Mouse (Mus musculus) heart, postnatal 0 days (tissue): Measurements from ENCODE around the gene Dis3. TPM values are rescaled to one million over a fixed set of nuclear protein-coding genes. Genes with fewer than 3 reads are reported as not detected.

Experiments used
- ATAC-seq: fragments of 200-750 bp; cut with Nextera tagmentation; 2 replicates; pipeline ENCODE4 v1.8.0; 2017; ENCODE audit warnings: low read depth, moderate number of reproducible peaks, moderate library complexity; ENCODE audit not compliant: insufficient read depth
- DNase-seq: peaks from one replicate; pipeline ENCODE4 v3.0.0-alpha.2; 2016; ENCODE audit warnings: low spot score
- H3K27ac ChIP-seq: fragments of 300-500 bp; sonication (generic); 2 replicates; pipeline ENCODE4 v1.5.1; 2014; ENCODE audit warnings: low read depth, mild to moderate bottlenecking
- H3K27me3 ChIP-seq: fragments of 300-500 bp; sonication (generic); 2 replicates; pipeline ENCODE4 v1.6.1; 2014; ENCODE audit warnings: low read length, mixed read lengths; ENCODE audit not compliant: control insufficient read depth, insufficient read depth
- H3K36me3 ChIP-seq: fragments of 300-500 bp; sonication (generic); replicated peaks from 2 replicates; pipeline ENCODE4 v1.6.1; 2014; ENCODE audit warnings: low read length, mixed read lengths; ENCODE audit not compliant: control insufficient read depth, insufficient read depth
- H3K4me1 ChIP-seq: fragments of 300-500 bp; sonication (generic); 2 replicates; pipeline ENCODE4 v1.6.1; 2014; ENCODE audit warnings: antibody characterized with exemption; ENCODE audit not compliant: control insufficient read depth, insufficient read depth
- H3K4me2 ChIP-seq: fragments of 300-500 bp; sonication (generic); 2 replicates; pipeline ENCODE4 v1.6.1; 2014; ENCODE audit warnings: low read depth, mild to moderate bottlenecking, low read length, moderate library complexity
- H3K4me3 ChIP-seq: fragments of 300-500 bp; sonication (generic); 2 replicates; pipeline ENCODE4 v1.5.1; 2014; ENCODE audit warnings: low read depth, low read length
- H3K9ac ChIP-seq: fragments of 300-500 bp; sonication (generic); replicated peaks from 2 replicates; pipeline ENCODE4 v1.6.1; 2014; ENCODE audit warnings: low read depth, low read length, mixed read lengths
- H3K9me3 ChIP-seq: fragments of 300-500 bp; sonication (generic); replicated peaks from 2 replicates; pipeline ENCODE4 v1.6.1; 2016; ENCODE audit warnings: low read length; ENCODE audit not compliant: control insufficient read depth
- CTCF ChIP-seq: IDR thresholded peaks from 2 replicates; pipeline ENCODE4 v1.5.1; 2016; ENCODE audit warnings: antibody characterized with exemption, control low read depth, low read depth
- EP300 ChIP-seq: IDR thresholded peaks from 2 replicates; pipeline ENCODE4 v1.6.1; 2016; ENCODE audit warnings: antibody characterized with exemption, low read depth
- WGBS: fragments of 180-500 bp; shearing (Covaris S2); extraction: QIAGEN DNeasy Blood & Tissue Kit; methylation state at CpG from one replicate; pipeline ENCODE4 v1.1.7; 2014; 5-methylcytosine and 5-hydroxymethylcytosine counted together
- polyA plus RNA-seq: library from polyadenylated mRNA; unstranded; fragments of >200 nt; fragmentation: Nextera tagmentation; extraction: Ambion mirVana; gene quantifications from 2 replicates; pipeline ENCODE4 v1.2.1, GENCODE M21; 2015
- total RNA-seq: library from RNA; depleted of rRNA; stranded (reverse); fragments of >200 nt; gene quantifications from 2 replicates; pipeline ENCODE4 v1.2.3, GENCODE M21; 2014; ENCODE audit warnings: low replicate concordance

The Dis3 gene
- total and polyA plus RNA-seq, 2 experiments from 2014 or later, result 8.2 to 10.5 TPM

DNA sequence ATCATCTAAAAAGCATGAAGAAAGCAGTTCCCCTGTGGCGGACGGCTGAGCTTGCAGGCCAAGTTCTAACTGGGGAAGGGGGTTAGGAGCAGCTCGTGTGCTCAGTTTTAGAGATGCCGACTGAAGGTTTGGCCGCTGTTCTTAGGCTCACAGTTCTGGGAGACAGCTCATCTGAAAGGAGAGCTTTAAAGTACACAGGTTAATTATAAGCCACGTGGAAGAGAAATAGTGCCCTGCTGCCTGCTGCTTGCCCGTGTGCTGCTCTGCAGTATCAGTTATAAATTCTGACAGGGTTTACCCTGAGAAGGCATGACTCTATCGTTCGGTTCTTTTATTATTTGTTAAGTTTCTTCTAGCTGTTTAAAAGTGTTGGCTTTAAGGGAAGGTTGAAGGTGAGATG is 36.2 kb upstream of the Dis3 start:
- H3K4me2 ChIP-seq, result no peak overlapping the region
- 92% methylated on average over 9 of the region's 9 CpGs for WGBS
- no peak overlapping the region for H3K9ac ChIP-seq
- no peaks in the 10 kb centered on the region for H3K4me1 ChIP-seq
- ATAC-seq (no peak), DNase-seq (no peak)
- TF ChIP-seq CTCF (no peak), EP300 (no peak)
- H3K27ac ChIP-seq, result no peak overlapping the region
- H3K9me3 ChIP-seq, result no peaks in the 10 kb centered on the region
- H3K27me3 ChIP-seq, result no peaks in the 10 kb centered on the region
- H3K36me3 ChIP-seq, result peaks cover 44% of the 10 kb centered on the region
- H3K4me3 ChIP-seq, result no peak overlapping the region

GRCm38 (mm10) chr14:99134048-99134447 is 34.5 kb upstream of the Dis3 start:
- no peaks in the 10 kb centered on the region for H3K27me3 ChIP-seq
- ATAC-seq (no peak), DNase-seq (no peak)
- WGBS, result 91% methylated on average over 2 of the region's 2 CpGs
- H3K27ac ChIP-seq, result no peak overlapping the region
- TF ChIP-seq EP300 (no peak), CTCF (no peak)
- H3K9ac ChIP-seq, result no peak overlapping the region
- peaks cover 33% of the 10 kb centered on the region for H3K36me3 ChIP-seq
- H3K4me1 ChIP-seq, result no peaks in the 10 kb centered on the region
- H3K4me3 ChIP-seq, result no peak overlapping the region
- no peaks in the 10 kb centered on the region for H3K9me3 ChIP-seq
- H3K4me2 ChIP-seq, result no peak overlapping the region

- no peaks in the 10 kb centered on the region for H3K9me3 ChIP-seq
- H3K27ac ChIP-seq, result no peak overlapping the region
- H3K4me3 ChIP-seq, result no peak overlapping the region
- DNase-seq (no peak), ATAC-seq (no peak)
- no peak overlapping the region for H3K4me2 ChIP-seq
- TF ChIP-seq EP300 (no peak), CTCF (no peak)
- H3K9ac ChIP-seq, result no peak overlapping the region
- WGBS, result 87% methylated on average over 2 of the region's 2 CpGs
- H3K4me1 ChIP-seq, result no peaks in the 10 kb centered on the region
- H3K27me3 ChIP-seq, result no peaks in the 10 kb centered on the region
- peaks cover 5% of the 10 kb centered on the region; the same call in 1 of the 2 replicates for H3K36me3 ChIP-seq
Measured at GRCm38 (mm10) chr14:99129050-99129449, 29.5 kb upstream of the Dis3 start.

DNA sequence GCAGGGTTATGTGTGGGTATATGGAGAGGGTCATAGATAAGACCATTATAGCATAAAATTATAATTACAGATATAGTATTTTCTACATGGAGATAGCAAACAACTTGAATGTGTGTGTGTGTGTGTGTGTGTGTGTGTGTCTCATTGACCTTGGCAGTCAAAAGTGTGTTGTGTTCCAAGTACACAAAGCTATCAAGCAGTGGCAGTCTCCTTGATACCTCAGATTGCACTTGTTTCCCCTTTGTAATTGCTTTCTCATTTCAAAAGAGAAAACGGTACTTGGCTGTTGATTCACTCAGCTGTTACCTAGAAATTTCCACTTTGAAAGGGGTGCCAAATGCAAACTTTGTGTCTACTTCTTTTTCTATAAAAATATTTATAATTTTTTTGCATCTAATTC is 27.9 kb upstream of the Dis3 start:
- ATAC-seq (no peak), DNase-seq (no peak)
- Histone ChIP-seq H3K9ac (no peak overlapping the region), H3K27ac (no peak overlapping the region), H3K27me3 (no peaks in the 10 kb centered on the region), H3K4me2 (no peak overlapping the region), H3K9me3 (no peaks in the 10 kb centered on the region), H3K36me3 (peaks cover 9% of the 10 kb centered on the region; the same call in 1 of the 2 replicates), H3K4me3 (no peak overlapping the region), H3K4me1 (no peaks in the 10 kb centered on the region)
- no peak for TF ChIP-seq CTCF
- TF ChIP-seq EP300, result no peak
- WGBS, result 48% methylated on average over 1 of the region's 1 CpGs

DNA sequence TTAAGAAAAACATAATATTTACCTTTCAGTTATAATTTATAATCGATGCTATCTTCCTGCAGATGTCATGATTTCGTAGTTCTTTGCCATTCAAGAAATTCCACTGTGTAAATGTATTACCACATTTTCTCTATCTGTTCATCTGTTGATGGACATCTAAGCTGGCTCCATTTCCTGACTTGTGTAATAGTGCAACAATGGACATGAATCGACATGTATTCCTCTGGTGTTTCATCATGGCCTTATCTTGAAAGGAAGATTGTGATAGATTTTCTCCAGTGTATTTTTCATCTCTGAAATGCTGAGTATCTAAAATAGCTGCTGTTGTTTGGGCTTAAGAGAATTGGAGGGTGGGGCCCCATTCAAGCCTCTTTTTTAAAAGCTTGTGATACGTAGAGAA is 27.1 kb upstream of the Dis3 start:
- no peak overlapping the region for H3K27ac ChIP-seq
- peaks cover 14% of the 10 kb centered on the region; the same call in 1 of the 2 replicates for H3K36me3 ChIP-seq
- no peaks in the 10 kb centered on the region for H3K9me3 ChIP-seq
- H3K27me3 ChIP-seq, result no peaks in the 10 kb centered on the region
- no peak overlapping the region for H3K4me2 ChIP-seq
- 84% methylated on average over 4 of the region's 4 CpGs for WGBS
- TF ChIP-seq EP300, result no peak
- TF ChIP-seq CTCF, result no peak
- no peak for DNase-seq
- H3K4me1 ChIP-seq, result no peaks in the 10 kb centered on the region
- H3K9ac ChIP-seq, result no peak overlapping the region
- no peak overlapping the region for H3K4me3 ChIP-seq
- ATAC-seq, result no peak

DNA sequence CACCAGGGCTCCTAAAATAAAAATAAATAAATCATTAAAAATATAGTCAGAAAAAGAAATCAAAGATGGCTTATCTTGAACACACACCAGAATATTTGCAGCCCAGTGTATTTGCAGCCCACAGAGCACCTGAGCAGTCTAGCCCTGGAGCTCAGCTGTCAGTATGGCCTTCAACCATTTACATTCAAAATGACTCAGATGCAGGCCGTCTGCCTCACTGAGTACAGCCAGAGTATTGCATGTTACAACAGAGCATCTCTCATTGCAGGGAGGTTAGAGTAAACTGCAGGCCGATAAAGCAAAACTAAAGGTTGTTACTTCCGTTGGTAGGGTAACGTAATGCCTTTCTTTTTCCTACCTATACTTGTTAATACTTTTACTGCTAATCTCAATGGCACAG is 24.5 kb upstream of the Dis3 start:
- no peak for ATAC-seq
- no peak overlapping the region for H3K4me3 ChIP-seq
- H3K9me3 ChIP-seq, result no peaks in the 10 kb centered on the region
- H3K4me2 ChIP-seq, result no peak overlapping the region
- H3K9ac ChIP-seq, result no peak overlapping the region
- H3K36me3 ChIP-seq, result peaks cover 12% of the 10 kb centered on the region; the same call in 1 of the 2 replicates
- H3K4me1 ChIP-seq, result no peaks in the 10 kb centered on the region
- WGBS, result 91% methylated on average over 4 of the region's 4 CpGs
- TF ChIP-seq CTCF (no peak), EP300 (no peak)
- H3K27ac ChIP-seq, result no peak overlapping the region
- H3K27me3 ChIP-seq, result no peaks in the 10 kb centered on the region
- no peak for DNase-seq
